Mouse (Mus musculus) fibroblast of lung, adult 2 months (primary cell): Measurements from ENCODE around the gene Fbxl16.

Experiments used
- DNase-seq: peaks from one replicate; pipeline ENCODE4 v3.0.0-alpha.2; 2011; ENCODE audit warnings: low read depth

Fbxl16 gene

GRCm38 (mm10) chr17:25828712-25829557 lies 20.1 kb downstream of the Fbxl16 start, which contains the start of gene Jmjd8:
Gene Jmjd8 (plus strand): TSS chr17:25828867.
- no peak for DNase-seq

GRCm38 (mm10) chr17:25829558-25830017 lies 20.7 kb downstream of the Fbxl16 start:
- no peak for DNase-seq

- DNase-seq, result no peak
These were observed 21.4 kb downstream of the Fbxl16 start for GRCm38 (mm10) chr17:25830200-25830753.

GRCm38 (mm10) chr17:25830806-25831431 lies 22.0 kb downstream of the Fbxl16 start:
- no peak for DNase-seq

- no peak for DNase-seq
These were observed 22.8 kb downstream of the Fbxl16 start for GRCm38 (mm10) chr17:25831451-25832281.

GRCm38 (mm10) chr17:25832436-25833290 lies 23.8 kb downstream of the Fbxl16 start:
- DNase-seq, result peak; percentile 98

GRCm38 (mm10) chr17:25833291-25833663 lies 24.4 kb downstream of the Fbxl16 start, which contains the start of gene Stub1:
Gene Stub1 (minus strand): TSS chr17:25833404.
- peak; percentile 89 for DNase-seq

GRCm38 (mm10) chr17:25833961-25834594 lies 25.2 kb downstream of the Fbxl16 start:
- no peak for DNase-seq

GRCm38 (mm10) chr17:25834595-25835222 lies 25.8 kb downstream of the Fbxl16 start:
- no peak for DNase-seq

GRCm38 (mm10) chr17:25835301-25835700 lies 26.4 kb downstream of the Fbxl16 start:
- DNase-seq, result no peak

- DNase-seq, result no peak
These were observed 26.9 kb downstream of the Fbxl16 start for GRCm38 (mm10) chr17:25835816-25836215.

GRCm38 (mm10) chr17:25836397-25837075 lies 27.7 kb downstream of the Fbxl16 start:
- DNase-seq, result no peak

- no peak for DNase-seq
These were observed 28.2 kb downstream of the Fbxl16 start, which contains the start of gene Rhbdl1 for GRCm38 (mm10) chr17:25837076-25837410. Gene Rhbdl1 (minus strand): TSS chr17:25837295.

- no peak for DNase-seq
These were observed 28.6 kb downstream of the Fbxl16 start for GRCm38 (mm10) chr17:25837533-25837932.

GRCm38 (mm10) chr17:25838904-25839303 lies 30.0 kb downstream of the Fbxl16 start:
- DNase-seq, result no peak

- DNase-seq, result no peak
These were observed 30.8 kb downstream of the Fbxl16 start for GRCm38 (mm10) chr17:25839455-25840235.

- DNase-seq, result no peak
These were observed 31.6 kb downstream of the Fbxl16 start for GRCm38 (mm10) chr17:25840519-25840918.

GRCm38 (mm10) chr17:25841117-25841880 lies 32.4 kb downstream of the Fbxl16 start, which contains the start of gene Gm20683:
Gene Gm20683 (minus strand): TSS chr17:25841763.
- no peak for DNase-seq
